Mouse (Mus musculus): ENCODE measurements around the gene Crebl2. TPM values are rescaled to one million over a fixed set of nuclear protein-coding genes. Genes with fewer than 3 reads are reported as not detected.

The Crebl2 gene
- polyA plus RNA-seq, 1 experiment: 32.2 TPM

DNA sequence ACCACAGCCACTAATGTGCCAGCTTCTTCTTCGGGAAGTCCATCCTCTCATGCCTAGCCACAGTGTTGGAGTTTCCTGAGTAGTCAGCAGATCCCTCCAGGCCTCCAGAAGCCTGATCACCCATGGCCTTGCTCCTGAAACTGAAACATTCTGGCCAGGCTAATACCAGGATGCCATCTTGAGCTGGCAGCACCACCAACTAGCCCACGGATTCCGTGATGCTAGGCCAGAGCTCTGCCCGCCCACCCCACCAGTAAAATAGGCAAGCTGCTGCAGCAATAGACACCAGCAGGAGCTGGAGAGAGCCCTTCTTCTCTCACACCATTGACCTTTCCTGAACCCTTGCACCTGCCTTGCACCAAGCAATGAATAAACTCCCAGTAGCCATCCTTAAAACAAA is 17.6 kb downstream of the Crebl2 start:
- H3K4me3 ChIP-seq (ENCODE audit: insufficient read depth, low read length): no peak overlapping the region
- H3K4me1 ChIP-seq (ENCODE audit: control insufficient read depth, insufficient read depth, low read length): no peaks in the 10 kb centered on the region
- no peak overlapping the region for H3K27ac ChIP-seq (ENCODE audit: insufficient read depth, low read length)
- TF ChIP-seq CTCF (IDR thresholded peaks at IDR 0.05; ENCODE audit: extremely low read depth, insufficient read depth, low read length) (no peak), POLR2A (IDR thresholded peaks at IDR 0.05; ENCODE audit: extremely low read depth, insufficient read depth, low read length) (no peak)

DNA sequence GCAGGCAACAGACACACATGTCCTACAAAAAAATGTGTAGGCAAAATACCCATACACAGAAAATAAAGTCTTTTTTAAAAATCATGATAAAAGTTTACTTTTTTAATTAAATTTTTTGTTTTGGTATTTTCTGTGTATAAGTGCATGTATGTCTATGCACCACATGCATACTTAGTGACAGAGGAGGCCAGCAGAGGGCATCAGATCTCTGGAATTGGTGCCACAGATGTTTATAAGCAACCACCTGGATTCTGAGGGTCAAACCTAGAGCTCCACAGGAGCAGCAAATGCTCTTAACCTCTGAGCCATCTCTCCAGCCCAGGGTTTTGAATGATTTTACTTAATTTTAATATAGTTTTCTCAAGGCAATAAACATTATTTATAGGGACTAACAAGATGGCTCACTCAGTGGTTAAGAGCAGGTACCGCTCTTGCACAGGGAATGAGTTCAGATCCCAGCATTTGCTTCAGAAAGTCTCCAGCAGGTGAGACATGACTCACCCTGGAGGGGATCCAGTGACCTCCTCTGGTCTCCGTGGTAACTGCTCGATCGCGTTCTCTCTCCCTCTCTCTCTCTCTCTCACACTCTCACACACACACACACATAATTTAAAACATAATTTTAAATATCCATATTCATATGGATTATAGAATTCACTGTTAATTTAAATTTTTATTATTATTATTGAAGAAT is 18.4 kb downstream of the Crebl2 start:
- no peak overlapping the region for H3K4me3 ChIP-seq (ENCODE audit: insufficient read depth, low read length)
- H3K27ac ChIP-seq (ENCODE audit: insufficient read depth, low read length): no peak overlapping the region
- TF ChIP-seq CTCF (IDR thresholded peaks at IDR 0.05; ENCODE audit: extremely low read depth, insufficient read depth, low read length) (0 out of 2 replicates have a peak, but pooled peaks have one; percentile 7), POLR2A (IDR thresholded peaks at IDR 0.05; ENCODE audit: extremely low read depth, insufficient read depth, low read length) (no peak)
- no peaks in the 10 kb centered on the region for H3K4me1 ChIP-seq (ENCODE audit: control insufficient read depth, insufficient read depth, low read length)

DNA sequence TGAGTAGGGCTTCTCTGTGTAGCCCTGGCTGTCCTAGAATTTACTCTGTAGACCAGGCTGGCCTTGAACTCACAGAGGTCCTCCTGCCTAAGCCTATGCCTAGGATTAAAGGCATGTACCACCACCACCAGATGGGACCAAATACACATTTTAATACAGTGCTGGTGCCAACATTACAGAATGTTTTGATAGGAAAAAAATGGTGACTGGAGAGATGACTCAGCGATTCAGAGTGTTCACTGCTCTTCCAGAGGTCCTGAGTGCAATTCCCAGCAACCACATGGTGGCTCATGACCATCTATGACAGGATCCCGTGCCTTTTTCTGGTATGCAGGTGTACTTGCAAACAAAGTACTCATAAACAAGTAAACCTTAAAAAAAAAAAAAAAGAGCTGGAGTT is 19.5 kb downstream of the Crebl2 start:
- H3K4me3 ChIP-seq (ENCODE audit: insufficient read depth, low read length): no peak overlapping the region

DNA sequence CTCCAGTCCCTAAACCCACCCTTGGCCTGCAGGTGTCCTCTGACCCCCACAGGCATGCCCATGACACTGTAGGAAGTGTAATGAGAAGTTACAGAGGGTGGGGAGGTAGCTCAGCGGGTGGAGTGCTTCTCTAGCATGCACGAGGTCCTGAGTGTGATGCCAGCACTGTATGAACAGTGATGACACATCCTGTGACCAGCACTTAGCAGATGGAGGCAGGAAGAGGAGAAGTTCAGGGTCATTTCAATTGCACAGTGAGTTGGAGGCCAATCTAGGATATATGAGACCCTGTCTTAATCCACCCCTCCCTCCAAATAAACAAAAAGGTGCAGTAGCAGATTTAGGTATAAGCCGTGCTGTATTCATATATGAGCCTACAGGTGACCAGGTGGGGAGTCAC is 20.0 kb downstream of the Crebl2 start:
- TF ChIP-seq CTCF (IDR thresholded peaks at IDR 0.05; ENCODE audit: extremely low read depth, insufficient read depth, low read length) (no peak), POLR2A (IDR thresholded peaks at IDR 0.05; ENCODE audit: extremely low read depth, insufficient read depth, low read length) (no peak)
- H3K4me1 ChIP-seq (ENCODE audit: control insufficient read depth, insufficient read depth, low read length): no peaks in the 10 kb centered on the region
- H3K4me3 ChIP-seq (ENCODE audit: insufficient read depth, low read length): no peak overlapping the region
- H3K27ac ChIP-seq (ENCODE audit: insufficient read depth, low read length): no peak overlapping the region

More for the DNA sequence above, 19.5 kb downstream of the Crebl2 start:
- Histone ChIP-seq H3K4me1 (ENCODE audit: control insufficient read depth, insufficient read depth, low read length) (no peaks in the 10 kb centered on the region), H3K27ac (ENCODE audit: insufficient read depth, low read length) (no peak overlapping the region)
- TF ChIP-seq CTCF (IDR thresholded peaks at IDR 0.05; ENCODE audit: extremely low read depth, insufficient read depth, low read length) (no peak), POLR2A (IDR thresholded peaks at IDR 0.05; ENCODE audit: extremely low read depth, insufficient read depth, low read length) (no peak)

DNA sequence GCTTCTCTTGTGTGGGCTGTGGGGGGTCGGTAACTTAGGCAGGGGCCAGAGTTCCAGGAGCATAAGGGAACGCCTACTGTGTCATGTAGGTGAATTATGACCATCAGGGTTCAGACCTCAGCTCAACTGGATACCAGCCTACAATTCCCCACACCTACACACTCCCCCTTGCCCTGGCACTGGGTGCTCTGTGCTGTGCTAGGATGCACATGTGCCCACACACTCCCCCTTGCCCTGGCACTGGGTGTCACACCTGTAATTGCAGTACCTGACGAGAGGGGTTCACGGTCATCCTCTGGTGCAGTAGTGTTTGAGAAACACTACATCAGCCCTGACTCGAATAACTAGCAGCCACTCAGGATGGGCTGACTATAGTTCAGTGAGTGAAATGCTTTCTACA is 24.8 kb downstream of the Crebl2 start:
- Histone ChIP-seq H3K4me3 (ENCODE audit: insufficient read depth, low read length) (no peak overlapping the region), H3K27ac (ENCODE audit: insufficient read depth, low read length) (no peak overlapping the region), H3K4me1 (ENCODE audit: control insufficient read depth, insufficient read depth, low read length) (no peaks in the 10 kb centered on the region)
- no peak for TF ChIP-seq CTCF (IDR thresholded peaks at IDR 0.05; ENCODE audit: extremely low read depth, insufficient read depth, low read length)
- no peak for TF ChIP-seq POLR2A (IDR thresholded peaks at IDR 0.05; ENCODE audit: extremely low read depth, insufficient read depth, low read length)

DNA sequence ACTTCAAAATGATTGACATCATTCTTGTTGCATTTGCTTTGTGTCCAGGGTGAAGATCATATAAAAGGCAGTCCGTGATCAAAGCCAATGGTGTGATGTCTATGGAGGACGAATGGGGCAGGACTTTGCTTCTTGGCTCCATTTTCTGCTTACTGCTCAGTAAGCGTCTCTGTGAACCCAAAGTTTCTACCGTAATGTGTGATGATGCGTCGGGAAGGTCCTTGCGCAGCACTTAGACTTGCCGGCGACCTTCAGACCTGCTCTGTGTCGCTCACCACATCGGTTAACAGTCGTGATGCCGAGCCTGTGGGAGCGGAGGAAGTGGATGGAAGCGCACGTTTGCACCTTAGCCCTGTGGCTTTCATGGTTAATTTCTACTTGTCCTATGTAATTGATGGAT is 26.0 kb downstream of the Crebl2 start:
- no peak for TF ChIP-seq CTCF (IDR thresholded peaks at IDR 0.05; ENCODE audit: extremely low read depth, insufficient read depth, low read length)
- no peak for TF ChIP-seq POLR2A (IDR thresholded peaks at IDR 0.05; ENCODE audit: extremely low read depth, insufficient read depth, low read length)
- Histone ChIP-seq H3K4me3 (ENCODE audit: insufficient read depth, low read length) (no peak overlapping the region), H3K4me1 (ENCODE audit: control insufficient read depth, insufficient read depth, low read length) (no peaks in the 10 kb centered on the region), H3K27ac (ENCODE audit: insufficient read depth, low read length) (no peak overlapping the region)

DNA sequence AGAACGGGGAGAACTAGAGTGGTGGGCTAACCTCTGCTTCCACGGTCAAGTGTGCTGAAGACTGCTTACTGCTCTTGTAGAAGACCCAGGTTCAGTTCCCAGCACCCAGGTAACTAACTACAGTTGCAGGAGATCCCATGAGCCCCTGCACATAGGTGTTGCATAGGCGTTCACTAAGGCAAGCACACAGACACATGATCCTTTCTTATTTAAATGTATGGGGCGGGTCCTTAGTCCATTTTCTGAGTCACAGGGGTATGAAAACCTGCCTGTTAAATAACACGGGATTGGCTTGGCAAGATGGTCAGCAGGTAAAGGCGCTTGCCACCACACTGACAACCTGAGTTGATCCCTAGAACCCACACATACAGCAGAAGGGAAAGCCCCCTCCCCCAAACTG is 29.1 kb downstream of the Crebl2 start:
- no peak overlapping the region for H3K27ac ChIP-seq (ENCODE audit: insufficient read depth, low read length)
- no peak overlapping the region for H3K4me3 ChIP-seq (ENCODE audit: insufficient read depth, low read length)
- no peak for TF ChIP-seq CTCF (IDR thresholded peaks at IDR 0.05; ENCODE audit: extremely low read depth, insufficient read depth, low read length)
- TF ChIP-seq POLR2A (IDR thresholded peaks at IDR 0.05; ENCODE audit: extremely low read depth, insufficient read depth, low read length): no peak
- peaks cover 2% of the 10 kb centered on the region for H3K4me1 ChIP-seq (ENCODE audit: control insufficient read depth, insufficient read depth, low read length)

DNA sequence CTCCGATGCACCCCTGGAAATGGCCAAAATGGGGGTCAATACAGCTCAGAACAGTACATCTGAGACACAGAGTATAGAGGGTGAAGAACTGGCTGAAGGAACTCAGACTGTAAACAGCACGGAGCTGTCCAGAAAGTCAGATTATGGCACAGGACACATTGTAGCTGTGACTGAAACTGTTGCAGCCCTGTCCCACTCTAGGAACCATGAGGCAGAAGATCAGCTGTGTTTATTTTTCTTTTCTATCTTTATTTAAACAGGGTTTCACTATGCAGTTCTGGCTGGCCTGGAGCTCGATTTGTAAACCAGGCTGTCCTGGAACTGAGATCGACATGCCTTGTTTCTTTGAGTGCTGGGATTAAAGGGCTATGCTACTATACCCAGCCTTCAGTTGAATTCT is 30.3 kb downstream of the Crebl2 start:
- TF ChIP-seq POLR2A (IDR thresholded peaks at IDR 0.05; ENCODE audit: extremely low read depth, insufficient read depth, low read length) (no peak), CTCF (IDR thresholded peaks at IDR 0.05; ENCODE audit: extremely low read depth, insufficient read depth, low read length) (no peak)
- Histone ChIP-seq H3K27ac (ENCODE audit: insufficient read depth, low read length) (no peak overlapping the region), H3K4me3 (ENCODE audit: insufficient read depth, low read length) (no peak overlapping the region), H3K4me1 (ENCODE audit: control insufficient read depth, insufficient read depth, low read length) (peaks cover 2% of the 10 kb centered on the region)

DNA sequence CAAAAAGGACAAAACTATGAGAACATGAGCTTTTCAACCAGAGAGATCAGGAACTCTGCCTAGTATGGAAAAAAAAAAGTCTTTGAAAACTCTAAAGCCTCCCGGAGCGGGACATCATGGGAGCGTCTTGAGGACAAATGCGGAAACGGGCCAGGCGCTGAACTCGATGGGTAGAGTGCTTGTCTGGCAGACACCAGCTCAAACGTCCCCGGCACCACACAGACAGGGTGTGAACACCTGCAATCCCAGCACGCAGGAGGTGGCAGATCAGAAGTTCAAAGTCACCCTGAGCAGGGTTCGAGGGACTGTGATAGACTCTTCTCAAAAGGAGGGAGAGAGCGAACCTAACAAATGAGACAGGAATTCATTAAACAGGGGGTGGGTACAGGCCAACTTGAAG is 31.4 kb downstream of the Crebl2 start:
- peaks cover 2% of the 10 kb centered on the region for H3K4me1 ChIP-seq (ENCODE audit: control insufficient read depth, insufficient read depth, low read length)
- TF ChIP-seq CTCF (IDR thresholded peaks at IDR 0.05; ENCODE audit: extremely low read depth, insufficient read depth, low read length) (no peak), POLR2A (IDR thresholded peaks at IDR 0.05; ENCODE audit: extremely low read depth, insufficient read depth, low read length) (no peak)
- no peak overlapping the region for H3K4me3 ChIP-seq (ENCODE audit: insufficient read depth, low read length)
- no peak overlapping the region for H3K27ac ChIP-seq (ENCODE audit: insufficient read depth, low read length)

DNA sequence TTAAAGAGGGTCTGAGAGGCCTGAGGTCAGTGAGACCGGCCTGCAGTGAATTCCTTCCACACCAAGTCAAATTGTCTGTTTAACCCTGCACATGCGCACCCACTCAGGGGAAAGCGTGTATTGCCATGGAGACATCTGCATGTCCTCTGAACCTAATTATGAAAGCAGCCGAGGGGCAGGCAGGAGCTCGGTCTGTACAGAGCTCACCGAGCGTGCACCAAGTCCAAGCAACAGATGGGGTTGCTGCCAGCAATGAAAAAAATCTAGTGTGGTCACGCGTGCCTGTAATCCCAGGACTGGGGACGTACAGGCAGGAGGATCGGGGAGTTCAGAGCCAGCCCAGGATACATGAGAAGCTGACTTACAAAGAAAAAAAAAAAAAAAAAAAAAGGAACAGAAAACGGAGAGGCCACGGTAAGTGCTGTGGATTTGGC is 32.7 kb downstream of the Crebl2 start:
- H3K4me1 ChIP-seq (ENCODE audit: control insufficient read depth, insufficient read depth, low read length): peaks cover 2% of the 10 kb centered on the region
- no peak overlapping the region for H3K27ac ChIP-seq (ENCODE audit: insufficient read depth, low read length)
- TF ChIP-seq CTCF (IDR thresholded peaks at IDR 0.05; ENCODE audit: extremely low read depth, insufficient read depth, low read length) (no peak), POLR2A (IDR thresholded peaks at IDR 0.05; ENCODE audit: extremely low read depth, insufficient read depth, low read length) (no peak)
- peak overlapping the region; percentile 12 for H3K4me3 ChIP-seq (ENCODE audit: insufficient read depth, low read length)
